15 mouse cellular contexts compared by ENCODE assay signal in genomic region chr17:29990136-29990535, GRCm38 (mm10). TPM values are rescaled to one million over a fixed set of nuclear protein-coding genes. Genes with fewer than 3 reads are reported as not detected.
DNase-seq lines count a peak whose midpoint lies in the region.
"Had no signal": no experiment of that assay in that cellular context is flagged by ENCODE, and none has a peak within 500 bp of the region (broad histone marks: within the 10 kb centered on the region; RNA-seq: fewer than 3 reads in every experiment).

No protein-coding gene starts in this region.

- peak; percentile 31 for DNase-seq in 3134 (ENCODE audit: extremely low read depth, insufficient read length, low spot score)
- peak; percentile 87 for DNase-seq in 416B (ENCODE audit: low read depth)
- DNase-seq in NIH3T3 (ENCODE audit: low read depth), result peak; percentile 75
- DNase-seq in thymus, postnatal 25 days, result no peak
- no peak for DNase-seq in heart, postnatal 14 days
- no peak for DNase-seq in neural tube, embryonic 10.5 days (ENCODE audit: extremely low spot score, low spot score)
- DNase-seq: adrenal gland, adult 2 months; adrenal gland, postnatal 14 days; adrenal gland, postnatal 36 days; cerebellum, adult 11-12 months; cerebellum, adult 2 months; cerebellum, adult 9-10 months; cerebellum, postnatal 10 days; cerebellum, postnatal 25 days; forebrain, postnatal 0 days had no signal

- intact Hi-C loops in heart, postnatal 14 days (cut with DNase I), result no loop called here

RNA-seq across cellular contexts. Expression of gene Zfand3, which starts 14.4 kb away (rescaled TPM):
- 100 to 1,000 TPM; 118 to 128 TPM for total RNA-seq in heart, postnatal 14 days (2021)

RNA-seq across cellular contexts. Expression of gene Mdga1, which starts 20.2 kb away (rescaled TPM):
- total RNA-seq in heart, postnatal 14 days (2021), result 10 to 100 TPM; 16.0 to 22.2 TPM

Comparison
In these comparisons a context has a peak if more than half of its experiments do, and no peak if none do; other contexts are left out.
1. DNase-seq: peak in 3134 (single experiment), 416B (single experiment) and NIH3T3 (single experiment); none in thymus, postnatal 25 days (single experiment), heart, postnatal 14 days (0 of 2) and neural tube, embryonic 10.5 days (single experiment).